Mouse (Mus musculus): ENCODE results near the gene Ptprd.
"Not testable (repeated sequence)": the region's sequence is repeated elsewhere in the genome, so short reads cannot be mapped to it uniquely, and the experiment has no call there.

Ptprd gene

DNA sequence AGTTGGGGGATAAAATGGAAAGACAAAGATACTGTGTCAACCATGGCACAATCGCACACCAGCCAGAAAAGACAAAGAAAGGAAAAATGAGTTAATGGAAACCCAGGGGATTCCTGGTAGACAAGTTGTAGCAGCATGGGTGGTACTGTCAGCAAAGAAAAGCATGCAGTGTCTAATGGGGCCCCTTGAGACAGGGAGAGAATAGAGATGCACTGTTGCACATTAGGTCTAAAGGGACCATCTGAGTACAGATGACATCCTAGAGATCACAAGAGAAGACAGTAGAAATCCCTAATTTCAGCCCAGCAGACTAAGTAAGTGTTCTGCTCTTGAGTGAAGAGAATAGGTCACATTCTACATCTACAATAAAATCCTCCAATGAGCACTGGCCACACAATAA lies 1993.7 kb downstream of the Ptprd start:
- no peak for DNase-seq (ENCODE audit: low read depth, low spot score)

GRCm38 (mm10) chr4:76215141-76215540 lies 1996.6 kb downstream of the Ptprd start:
- DNase-seq (ENCODE audit: low read depth, low spot score): no peak

GRCm38 (mm10) chr4:76199321-76199720 lies 2012.4 kb downstream of the Ptprd start:
- DNase-seq (ENCODE audit: low read depth, low spot score): peak; percentile 85

GRCm38 (mm10) chr4:76194762-76195161 lies 2017.0 kb downstream of the Ptprd start:
- DNase-seq (ENCODE audit: low read depth, low spot score): no peak

- DNase-seq (ENCODE audit: low read depth, low spot score): peak; percentile 96
These were observed 2018.3 kb downstream of the Ptprd start for GRCm38 (mm10) chr4:76193496-76193895.

DNA sequence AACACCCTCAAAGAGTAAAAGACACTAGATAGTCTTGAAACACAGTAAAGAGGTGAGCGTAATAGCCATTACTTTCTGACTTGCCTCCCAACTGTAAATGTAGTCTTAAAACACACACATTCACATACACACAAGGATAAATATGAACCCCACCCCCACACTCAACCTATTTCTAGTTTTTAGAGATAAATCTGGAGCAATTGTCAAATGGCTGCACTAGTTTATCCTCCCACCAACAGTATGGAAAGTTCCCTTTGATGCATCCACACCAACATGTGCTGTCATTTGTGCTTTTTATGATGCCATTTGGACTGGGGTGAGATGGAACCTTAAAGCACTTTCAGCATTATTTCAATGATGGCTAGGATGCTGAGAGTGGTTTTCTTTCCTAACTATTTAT lies 2019.7 kb downstream of the Ptprd start:
- peak; percentile 48 for DNase-seq (ENCODE audit: low read depth, low spot score)

DNA sequence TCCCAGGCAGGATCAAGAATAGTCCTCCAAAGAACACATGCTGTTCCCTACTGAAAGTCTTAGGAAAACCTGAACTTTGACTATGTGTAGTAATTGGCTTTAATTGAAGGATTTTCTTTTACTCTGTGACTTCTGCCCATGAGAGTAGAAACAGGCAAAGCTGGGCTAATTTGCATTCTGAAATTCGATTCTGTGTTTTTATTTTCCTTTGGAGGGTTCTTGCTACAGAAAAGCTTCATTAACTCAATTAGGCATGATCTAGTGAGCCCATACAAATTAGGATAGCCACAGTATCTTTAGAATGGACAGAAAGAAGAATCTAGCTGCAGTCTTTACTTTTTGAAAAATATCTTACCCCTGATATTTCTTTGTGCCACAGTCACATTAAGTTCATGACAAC lies 2021.0 kb downstream of the Ptprd start:
- no peak for DNase-seq (ENCODE audit: low read depth, low spot score)

- DNase-seq (ENCODE audit: low read depth, low spot score): peak; percentile 67
These were observed 2028.7 kb downstream of the Ptprd start for GRCm38 (mm10) chr4:76183095-76183494.

- no peak for DNase-seq (ENCODE audit: low read depth, low spot score)
These were observed 2032.3 kb downstream of the Ptprd start for GRCm38 (mm10) chr4:76179497-76179896.

DNA sequence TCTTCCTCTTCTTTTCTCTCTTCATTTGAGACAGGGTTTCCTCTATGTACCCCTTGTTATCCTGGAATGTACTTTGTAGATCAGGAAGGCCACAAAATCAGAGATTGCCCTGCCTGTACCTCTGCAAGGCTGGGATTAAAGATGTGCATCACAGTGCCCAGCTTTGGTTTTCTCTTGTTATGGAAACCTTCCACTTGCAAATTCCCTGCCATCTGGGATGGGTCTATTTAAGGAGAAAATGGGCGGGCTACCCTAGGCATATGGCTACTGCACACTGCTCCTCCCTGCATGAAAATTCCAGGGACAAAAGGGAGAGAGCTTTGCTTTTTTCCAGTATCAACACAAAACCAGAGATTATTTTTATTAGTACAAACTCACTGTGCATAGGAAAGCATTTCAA lies 2036.7 kb downstream of the Ptprd start:
- DNase-seq (ENCODE audit: low read depth, low spot score): peak; percentile 97

DNA sequence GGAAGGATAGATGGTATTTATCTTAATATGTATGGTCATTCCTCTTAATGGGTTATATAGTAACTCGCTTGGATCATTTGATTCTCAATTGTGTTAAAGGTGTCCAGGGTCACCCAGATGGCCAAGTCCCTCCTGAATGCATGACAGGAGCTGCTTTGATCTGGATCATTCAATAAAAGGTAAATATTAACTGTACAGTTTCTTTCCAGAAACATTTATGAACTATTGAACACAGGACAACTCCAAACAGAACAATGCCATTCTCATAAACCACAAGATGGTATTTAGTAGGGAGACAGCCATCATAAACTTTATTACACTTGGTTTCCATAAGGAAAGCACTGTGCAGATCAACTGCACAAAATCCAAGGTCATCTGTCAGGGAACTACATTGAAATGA lies 2056.0 kb downstream of the Ptprd start:
- DNase-seq (ENCODE audit: low read depth, low spot score): no peak

DNA sequence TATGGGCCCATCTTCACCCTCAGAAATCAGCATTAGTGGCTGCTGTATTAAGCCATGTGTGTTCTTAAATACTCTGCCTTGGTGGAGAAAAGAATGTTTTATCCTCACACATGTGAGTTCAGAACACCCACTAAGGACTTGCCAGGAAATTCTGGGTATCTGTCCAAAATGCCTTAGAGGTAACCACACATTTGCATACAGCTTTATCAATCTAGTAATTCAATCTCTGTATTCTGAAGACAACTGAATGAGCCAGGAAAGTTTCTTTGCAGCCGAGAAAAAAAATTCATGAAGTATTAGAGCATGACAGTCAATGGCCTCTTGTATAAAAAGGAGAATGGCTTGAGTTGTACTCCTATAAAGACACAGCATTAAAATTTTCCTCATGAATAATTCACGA lies 2057.6 kb downstream of the Ptprd start:
- peak; percentile 40 for DNase-seq (ENCODE audit: low read depth, low spot score)

GRCm38 (mm10) chr4:76144925-76145324 lies 2066.8 kb downstream of the Ptprd start:
- DNase-seq (ENCODE audit: low read depth, low spot score): no peak

DNA sequence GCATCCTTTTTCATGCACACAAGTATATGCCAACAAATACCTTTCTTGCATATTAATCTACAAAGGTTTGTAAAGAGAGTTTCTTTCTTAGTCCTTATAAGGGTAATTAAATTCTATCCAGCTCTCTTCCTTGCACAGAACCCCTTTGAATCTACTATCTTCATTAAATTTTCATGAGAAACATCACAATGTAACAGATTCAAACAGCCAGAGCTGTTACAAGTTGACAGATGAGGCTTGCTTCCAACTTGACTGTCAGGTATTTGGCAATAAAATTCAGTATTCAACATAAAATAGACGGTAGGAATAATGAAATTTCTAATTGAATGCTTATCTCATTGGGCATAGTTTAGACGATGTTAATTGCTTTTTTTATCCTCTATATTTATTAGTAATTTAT lies 2067.4 kb downstream of the Ptprd start:
- DNase-seq (ENCODE audit: low read depth, low spot score): peak; percentile 22

- DNase-seq (ENCODE audit: low read depth, low spot score): peak; percentile 17
These were observed 2073.9 kb downstream of the Ptprd start for GRCm38 (mm10) chr4:76137901-76138300.

- peak; percentile 16 for DNase-seq (ENCODE audit: low read depth, low spot score)
These were observed 2075.1 kb downstream of the Ptprd start for GRCm38 (mm10) chr4:76136625-76137024.

DNA sequence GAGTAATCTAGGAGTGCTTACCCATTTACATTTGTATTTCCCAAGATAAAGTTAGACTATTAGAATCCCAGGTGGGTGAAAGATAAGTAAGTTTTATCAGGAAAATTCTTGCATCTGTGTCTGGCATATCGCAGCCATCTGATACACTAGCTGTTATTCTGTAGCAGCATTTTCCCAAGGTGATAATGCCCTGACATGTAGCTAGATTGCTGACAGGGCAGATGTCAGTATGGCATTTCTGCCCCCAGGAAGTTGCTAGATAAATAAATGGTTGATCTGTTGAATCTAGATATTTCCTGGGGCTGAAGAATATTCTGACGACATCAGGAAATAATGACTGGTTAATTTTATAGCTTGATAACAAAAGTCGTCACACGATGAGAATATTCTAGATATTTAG lies 2119.9 kb downstream of the Ptprd start:
- no peak for DNase-seq (ENCODE audit: low read depth, low spot score)

- DNase-seq (ENCODE audit: low read depth, low spot score): peak; percentile 46
These were observed 2121.9 kb downstream of the Ptprd start for GRCm38 (mm10) chr4:76089866-76090265.

GRCm38 (mm10) chr4:76076051-76076450 lies 2135.7 kb downstream of the Ptprd start:
- DNase-seq (ENCODE audit: low read depth, low spot score): no peak

DNA sequence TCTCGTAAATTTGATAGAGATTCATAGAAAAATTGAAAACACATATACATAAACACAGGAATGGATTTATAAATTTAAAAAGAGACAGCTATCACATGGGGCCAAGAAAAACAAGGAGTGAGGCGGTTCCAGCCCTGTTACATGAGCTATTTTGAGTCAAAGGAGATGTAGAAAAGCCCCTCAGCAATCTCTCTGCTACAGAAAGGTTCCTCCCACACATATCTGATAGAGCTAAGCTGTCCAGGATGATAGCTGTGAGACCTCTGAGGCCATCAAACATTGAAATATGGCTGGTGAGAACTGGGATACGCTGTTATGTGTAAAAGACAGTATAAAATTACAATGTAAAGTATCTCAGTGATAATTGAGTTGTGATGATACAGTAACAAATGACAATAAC lies 2138.5 kb downstream of the Ptprd start:
- DNase-seq (ENCODE audit: low read depth, low spot score): no peak

DNA sequence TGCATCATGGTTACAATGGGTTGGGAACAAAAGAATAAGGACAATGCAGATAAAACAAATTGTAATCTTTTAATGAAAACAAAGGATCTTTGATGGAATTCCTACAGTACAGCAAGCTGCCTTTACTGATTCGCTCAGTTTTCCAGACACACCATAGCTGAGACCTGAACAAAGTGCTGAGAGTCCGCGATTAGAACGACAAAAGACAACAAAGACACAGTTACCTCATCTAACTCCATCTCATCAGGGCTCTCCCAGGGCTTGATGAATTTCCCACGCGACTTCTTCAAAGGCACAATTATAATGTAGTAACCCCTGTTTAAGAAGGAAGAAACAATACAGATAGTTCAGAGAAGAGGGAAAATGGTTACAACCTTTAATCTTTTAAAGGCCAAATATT lies 2140.0 kb downstream of the Ptprd start:
- DNase-seq (ENCODE audit: low read depth, low spot score): no peak

GRCm38 (mm10) chr4:76056836-76057235 lies 2154.9 kb downstream of the Ptprd start:
- DNase-seq (ENCODE audit: low read depth, low spot score): no peak

- DNase-seq (ENCODE audit: low read depth, low spot score): no peak
These were observed 2166.1 kb downstream of the Ptprd start for GRCm38 (mm10) chr4:76045650-76046049.

DNA sequence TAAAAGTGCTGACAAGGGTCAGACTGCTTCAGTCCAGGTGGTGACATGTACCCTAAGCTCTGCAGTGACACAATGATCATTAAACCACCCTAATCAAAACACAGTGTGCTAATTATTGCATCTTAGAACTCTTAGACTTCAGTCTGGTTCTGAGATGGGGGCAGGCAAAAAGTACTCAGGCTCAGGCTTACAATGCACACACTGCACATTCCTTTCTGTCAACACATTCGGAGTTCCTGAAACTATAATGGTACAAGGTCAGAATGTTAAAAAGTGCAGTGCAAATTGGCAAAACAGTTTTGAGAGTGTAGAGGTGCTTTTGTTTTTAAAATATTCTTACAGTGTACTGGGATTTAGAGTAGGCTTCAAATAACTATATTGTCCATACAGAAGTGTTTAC lies 2167.0 kb downstream of the Ptprd start:
- no peak for DNase-seq (ENCODE audit: low read depth, low spot score)

GRCm38 (mm10) chr4:76037178-76037577 lies 2174.6 kb downstream of the Ptprd start:
- not testable (repeated sequence) for DNase-seq (ENCODE audit: low read depth, low spot score)
